Mouse (Mus musculus) granulocyte monocyte progenitor cell, adult 5-6 weeks (primary cell): ENCODE measurements around the gene Syne1. TPM values are rescaled to one million over a fixed set of nuclear protein-coding genes. Genes with fewer than 3 reads are reported as not detected.

ENCODE experiments used
- ATAC-seq: replicated peaks from 2 replicates; pipeline ENCODE4 v1.8.0; 2016; ENCODE audit warnings: mild to moderate bottlenecking, moderate TSS enrichment, inconsistent platforms; ENCODE audit not compliant: poor library complexity, severe bottlenecking
- total RNA-seq, 2 experiments: library from RNA; stranded (forward) in 1 of 2; stranded (reverse) in 1 of 2; fragments of 200-712, 200-1000 nt in 1 of 2; fragments of >200 nt in 1 of 2; fragmentation: Nextera tagmentation in 1 of 2; gene quantifications; 2 replicates each; pipeline ENCODE4 v1.2.3; 2014 to 2017

Gene Syne1
- total RNA-seq, 2 experiments from 2014 or later, result 23.7 to 30.7 TPM

DNA sequence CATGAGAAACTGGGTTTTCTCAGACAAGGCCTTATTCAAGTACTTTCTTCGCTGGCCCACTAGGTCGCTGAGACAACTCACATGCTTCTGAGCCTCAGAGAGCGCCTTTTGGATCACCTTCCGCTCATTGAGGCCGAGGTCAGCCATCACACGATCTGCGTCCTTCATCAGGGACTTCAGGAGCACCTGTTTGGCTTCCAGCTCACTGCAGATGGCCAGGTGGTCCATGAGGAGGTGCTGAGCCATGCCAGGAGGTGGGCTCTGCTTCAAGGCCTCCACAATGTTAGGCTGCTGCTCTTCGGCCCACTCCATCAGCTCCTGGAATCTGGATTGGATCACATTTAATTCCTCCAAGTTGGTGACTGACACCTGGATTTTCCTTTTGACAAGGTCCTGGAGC lies 322.2 kb downstream of the Syne1 start:
- no peak for ATAC-seq

DNA sequence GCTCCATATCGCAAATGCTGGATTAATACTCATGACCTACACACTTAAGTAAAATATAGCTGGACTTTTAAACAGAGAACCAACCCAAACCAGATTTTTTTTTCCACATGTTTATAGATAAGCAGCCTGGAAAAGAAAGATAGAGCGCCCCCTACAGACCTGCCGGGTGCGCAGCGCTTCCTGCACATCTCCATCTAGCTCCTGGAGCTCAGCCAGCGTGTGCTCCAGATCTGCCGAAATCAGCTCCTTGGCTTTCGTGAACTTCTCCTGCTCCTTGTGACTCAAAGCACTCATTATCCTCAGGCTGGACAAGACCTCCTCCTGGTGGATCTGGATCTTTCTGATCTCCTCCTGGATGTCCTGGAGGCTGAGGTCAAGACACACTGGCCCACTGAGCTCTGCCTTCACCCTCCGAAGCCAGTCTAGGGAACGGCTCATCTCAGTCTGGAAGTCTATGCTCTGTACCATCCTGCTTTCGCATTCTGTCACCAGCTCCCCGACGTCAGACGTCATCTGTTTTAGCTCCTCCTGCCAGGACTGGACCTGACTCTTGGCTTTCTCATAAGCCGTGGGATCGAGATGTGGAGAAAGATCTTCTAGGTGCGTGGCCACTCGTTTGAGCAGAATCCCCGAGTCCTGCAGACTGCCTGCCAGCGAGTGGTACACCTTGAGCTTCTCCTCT lies 323.7 kb downstream of the Syne1 start:
- ATAC-seq, result 0 out of 2 replicates have a peak, but pooled peaks have one; percentile 20

DNA sequence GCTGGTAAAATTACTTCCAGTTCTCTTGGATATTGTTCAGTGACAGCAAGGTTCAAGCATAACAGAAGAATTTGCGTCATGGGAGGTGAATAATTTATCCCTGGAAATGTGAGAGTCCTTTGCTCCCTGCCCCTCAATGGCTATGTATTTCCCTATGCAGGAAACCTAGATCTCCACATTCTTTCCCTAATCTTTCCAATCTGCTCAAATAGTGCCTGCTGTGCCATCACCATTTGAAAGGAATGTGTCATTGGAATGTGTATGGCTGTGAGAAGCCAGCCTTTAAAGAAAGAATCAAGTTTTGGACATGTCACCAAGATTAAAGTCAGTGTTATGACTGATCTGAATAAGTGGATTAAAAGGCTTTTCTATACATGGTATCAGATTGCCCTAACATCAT lies 335.3 kb downstream of the Syne1 start:
- ATAC-seq, result no peak

DNA sequence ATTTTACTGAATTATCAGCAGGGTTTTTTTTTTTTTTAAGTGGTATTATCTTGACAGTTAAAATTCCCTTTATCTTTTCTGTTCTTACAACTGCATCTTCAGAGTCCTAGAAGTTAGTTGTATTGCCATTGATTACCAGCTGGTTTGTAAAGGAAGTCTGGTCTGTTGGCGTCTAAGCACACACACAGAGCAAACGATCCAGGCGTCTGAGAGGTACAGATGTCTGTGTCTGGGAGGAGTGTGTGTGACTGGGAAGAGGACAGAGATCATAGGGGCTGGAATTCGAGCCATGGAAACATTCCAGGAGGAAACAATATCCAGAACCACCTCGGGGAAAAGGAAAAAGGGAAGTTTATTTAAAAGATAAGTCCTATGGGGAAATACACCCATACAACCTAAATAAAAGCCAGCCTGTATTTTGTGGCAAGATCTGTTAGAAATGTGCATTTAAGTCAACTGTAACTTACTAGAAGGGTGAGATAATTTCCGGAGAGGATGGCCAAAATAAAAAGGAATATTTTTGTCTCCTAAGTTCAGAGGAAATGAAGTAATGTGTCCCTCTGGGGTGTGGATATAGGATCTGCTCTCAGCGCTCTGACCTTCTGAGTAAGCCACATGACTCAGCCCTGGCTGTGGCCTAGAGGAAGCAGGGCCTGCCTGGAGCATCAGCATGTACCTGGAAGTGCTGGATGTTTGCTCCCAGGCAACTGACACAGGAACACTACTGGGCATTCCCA lies 343.2 kb downstream of the Syne1 start:
- peak; percentile 76 for ATAC-seq

DNA sequence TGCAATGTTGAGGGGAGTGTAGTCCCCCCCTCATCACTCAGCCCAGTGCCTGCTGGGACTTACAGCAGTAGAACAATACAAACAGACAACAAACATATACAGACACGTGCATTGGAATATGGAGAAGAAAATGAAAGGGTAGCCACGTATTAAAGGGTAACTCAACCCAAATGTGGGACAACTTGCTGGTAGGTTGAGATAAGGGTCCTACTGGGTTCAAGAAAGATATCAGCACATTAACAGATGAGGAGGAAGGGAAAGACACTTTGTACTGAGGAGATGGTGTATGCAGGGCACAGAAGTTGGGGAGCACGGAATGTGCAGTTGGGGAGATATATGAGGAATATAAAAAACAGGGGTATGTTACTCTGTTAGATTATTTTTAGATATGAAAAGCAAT lies 345.3 kb downstream of the Syne1 start:
- no peak for ATAC-seq

DNA sequence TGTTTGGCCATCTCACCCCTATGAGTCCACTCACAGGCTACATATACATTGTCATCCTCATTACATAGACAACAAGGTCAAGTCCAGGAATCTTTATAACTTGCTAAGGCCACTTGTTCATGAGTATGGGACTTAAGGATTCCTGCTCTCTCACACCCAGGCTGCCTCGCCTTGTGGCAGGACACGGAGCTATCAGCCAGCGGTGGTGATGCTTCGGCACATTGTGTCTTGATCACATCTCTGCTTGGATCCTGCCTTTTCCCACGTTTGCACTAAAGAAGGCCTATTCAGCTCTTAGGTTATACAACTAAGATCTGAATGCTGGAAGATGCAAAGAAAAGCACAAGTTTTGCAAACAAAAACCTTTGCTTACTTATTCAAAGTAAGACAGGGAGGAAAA lies 345.7 kb downstream of the Syne1 start:
- ATAC-seq, result no peak

DNA sequence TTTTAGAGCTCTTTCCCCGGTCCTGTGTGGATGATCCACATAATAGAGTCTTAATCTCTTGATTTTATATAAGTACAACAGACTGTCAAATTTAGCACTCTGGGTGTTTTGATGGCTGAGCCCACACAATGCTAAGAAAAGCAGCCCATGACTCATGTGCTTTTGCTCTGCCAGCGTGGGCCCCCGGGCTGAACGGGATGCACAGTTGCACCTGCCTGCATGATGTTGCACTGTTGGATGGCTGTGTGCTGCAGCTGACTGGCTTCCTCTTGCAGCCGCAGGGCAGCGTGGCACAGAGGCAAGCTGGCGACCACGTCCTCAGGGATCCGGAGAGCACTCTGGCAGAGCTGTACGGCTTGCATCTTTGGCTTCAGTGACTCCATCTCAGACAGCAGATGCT lies 347.4 kb downstream of the Syne1 start:
- peak; percentile 52; the same call in 1 of the 2 replicates for ATAC-seq

DNA sequence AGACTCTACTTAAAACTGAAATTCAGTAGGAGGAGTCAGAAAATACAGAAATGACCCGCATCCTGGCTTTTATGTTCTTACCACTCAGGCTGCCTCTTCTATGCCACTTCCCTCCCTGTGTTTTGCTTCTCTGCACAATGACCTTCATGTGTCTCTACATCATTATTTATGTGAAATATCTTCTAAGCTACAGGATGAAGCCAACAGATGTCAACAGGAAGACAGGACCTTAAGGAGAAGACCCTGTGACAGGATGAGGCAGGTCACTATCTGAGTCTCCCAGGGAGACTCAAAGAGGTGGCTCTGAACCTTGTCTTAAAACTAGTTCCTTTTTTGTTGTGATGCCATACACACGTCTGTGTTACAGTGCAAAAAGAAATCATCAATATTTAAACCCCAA lies 353.9 kb downstream of the Syne1 start:
- ATAC-seq, result no peak

DNA sequence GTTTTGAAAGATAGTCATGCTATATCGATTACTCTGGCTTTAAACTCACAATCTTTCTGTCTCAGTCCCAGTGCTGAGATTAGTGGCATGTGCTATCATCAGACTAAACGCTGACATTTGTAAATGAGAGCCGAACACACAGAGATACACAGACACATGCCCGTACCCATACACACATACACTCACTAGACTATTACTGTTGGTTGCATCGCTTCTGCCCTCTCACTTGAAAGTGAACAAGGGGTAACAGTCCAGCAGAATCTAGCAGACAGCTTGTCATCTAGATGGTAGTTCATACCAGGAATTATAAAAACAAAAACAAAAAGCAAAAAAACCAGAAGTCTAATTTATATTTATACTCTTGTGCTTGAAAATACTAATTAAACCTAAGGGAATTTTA lies 355.0 kb downstream of the Syne1 start:
- ATAC-seq, result no peak

DNA sequence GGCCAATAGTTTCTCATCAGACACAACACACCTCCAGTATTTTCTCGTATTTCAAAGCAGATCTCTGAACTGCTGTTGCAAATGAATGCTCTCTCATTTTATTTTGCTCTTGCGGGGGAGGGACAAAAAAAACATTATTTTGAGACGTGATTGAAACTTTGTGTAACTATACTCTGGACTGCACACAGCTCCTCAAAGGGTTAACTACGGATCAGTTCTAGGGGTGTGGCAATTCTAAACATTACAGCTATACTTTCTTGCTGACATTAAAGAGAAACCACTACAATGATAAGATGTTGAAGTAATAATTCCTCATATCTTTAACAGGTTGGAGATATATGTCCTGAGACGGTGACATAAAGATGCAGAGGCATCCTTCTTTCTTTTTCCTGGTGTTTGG lies 356.0 kb downstream of the Syne1 start:
- no peak for ATAC-seq

DNA sequence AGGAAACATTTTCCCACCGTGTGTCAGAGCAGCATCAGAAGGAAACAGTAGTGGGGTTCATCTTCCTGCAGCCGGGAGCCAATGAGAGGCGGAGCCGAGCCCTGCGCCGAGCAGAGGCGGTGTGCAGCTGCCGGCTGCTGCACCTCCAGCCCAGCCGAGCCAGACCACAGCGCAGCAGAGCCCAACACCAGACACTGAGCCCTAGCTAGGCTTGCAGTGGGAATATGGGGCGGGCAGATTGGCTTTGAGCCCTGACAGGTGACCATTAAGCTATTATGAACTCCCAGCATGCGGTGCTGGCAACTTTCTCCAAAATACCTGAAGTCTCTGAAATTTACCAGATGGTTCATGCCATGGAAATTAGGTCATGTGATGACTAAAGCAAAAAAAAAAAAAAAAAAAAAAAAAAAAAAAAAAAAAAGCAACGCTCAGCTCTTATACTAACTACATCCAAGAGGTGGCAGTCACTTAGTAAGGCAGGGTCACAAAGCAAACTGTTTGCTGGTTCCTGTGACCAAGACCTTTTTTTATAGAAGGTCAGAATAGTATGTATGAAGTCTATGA lies 356.5 kb downstream of the Syne1 start:
- peak; percentile 97 for ATAC-seq

DNA sequence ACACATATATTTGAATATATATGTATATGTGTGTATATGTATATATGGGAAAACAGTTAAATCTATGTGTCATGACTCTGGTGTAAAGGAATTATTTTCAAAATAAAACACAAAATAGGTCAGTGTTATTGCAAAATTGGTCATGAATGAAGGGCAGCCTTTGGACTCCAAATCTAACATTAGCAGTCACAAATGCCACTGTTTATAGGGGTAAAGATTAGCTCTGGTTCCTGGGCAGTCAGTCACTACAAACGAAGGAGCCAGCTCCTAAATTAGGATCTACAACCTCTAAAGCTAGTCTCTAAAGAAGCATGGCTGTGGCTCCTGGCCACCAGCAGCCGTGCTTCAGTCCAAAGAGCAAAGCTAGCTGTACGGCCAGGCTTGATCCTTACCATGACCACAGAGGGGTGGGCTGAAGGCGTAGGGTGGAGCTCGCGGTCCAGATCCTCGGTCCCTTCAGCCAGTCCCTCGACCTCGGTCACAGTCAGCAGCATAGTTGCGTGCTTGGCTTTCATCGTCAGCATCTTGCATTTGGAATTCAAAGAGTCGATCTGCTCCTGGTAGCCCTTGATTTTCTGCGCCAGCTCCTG lies 357.1 kb downstream of the Syne1 start:
- peak; percentile 82 for ATAC-seq

DNA sequence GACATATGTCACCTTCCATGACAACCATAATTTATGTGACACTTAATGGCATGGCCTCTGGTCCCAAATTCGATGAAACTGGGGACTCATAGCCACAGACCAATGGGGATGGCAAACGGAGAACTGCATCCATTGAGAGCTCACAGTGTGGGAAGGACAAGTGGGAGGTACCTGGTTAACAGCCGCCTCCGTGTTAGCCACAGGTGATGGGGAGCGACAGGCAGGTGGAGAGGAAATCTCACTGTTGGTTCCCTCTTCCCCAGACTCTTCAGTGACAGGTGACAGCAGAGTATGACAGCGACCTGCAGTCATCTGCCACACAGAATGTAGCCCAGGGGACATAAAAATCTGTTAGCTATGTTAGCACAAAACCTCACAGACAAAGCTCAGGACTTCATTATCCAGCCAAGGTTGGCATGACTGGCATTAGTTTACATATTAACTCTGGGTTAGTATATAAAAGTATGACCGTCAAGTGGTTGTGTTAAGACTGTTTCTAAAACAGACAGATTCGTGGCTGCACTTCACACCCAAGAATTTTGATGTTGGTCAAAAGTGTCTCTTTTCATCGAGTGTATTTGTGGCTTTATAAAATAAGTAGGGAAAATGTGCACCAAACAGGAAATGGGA lies 358.3 kb downstream of the Syne1 start:
- ATAC-seq, result no peak

DNA sequence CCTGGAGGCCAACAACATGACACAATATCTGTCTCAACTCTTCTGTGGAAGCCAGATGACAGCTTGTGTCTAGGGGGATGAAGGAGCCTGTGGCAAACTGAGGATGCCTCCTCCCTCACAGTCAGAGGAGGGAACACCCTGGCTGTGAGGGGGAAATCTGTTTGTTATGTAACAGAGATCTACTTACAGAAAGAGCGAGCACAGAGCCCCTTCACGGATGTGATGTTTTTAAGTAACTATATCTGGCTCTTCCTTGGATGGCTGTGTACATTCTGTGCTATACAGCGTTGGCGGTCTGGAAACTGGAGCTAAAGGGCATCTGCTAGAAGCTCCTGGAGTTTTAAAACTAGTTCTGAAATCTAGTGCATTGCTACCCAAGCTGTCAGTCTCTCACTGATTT lies 360.5 kb downstream of the Syne1 start:
- ATAC-seq, result no peak

DNA sequence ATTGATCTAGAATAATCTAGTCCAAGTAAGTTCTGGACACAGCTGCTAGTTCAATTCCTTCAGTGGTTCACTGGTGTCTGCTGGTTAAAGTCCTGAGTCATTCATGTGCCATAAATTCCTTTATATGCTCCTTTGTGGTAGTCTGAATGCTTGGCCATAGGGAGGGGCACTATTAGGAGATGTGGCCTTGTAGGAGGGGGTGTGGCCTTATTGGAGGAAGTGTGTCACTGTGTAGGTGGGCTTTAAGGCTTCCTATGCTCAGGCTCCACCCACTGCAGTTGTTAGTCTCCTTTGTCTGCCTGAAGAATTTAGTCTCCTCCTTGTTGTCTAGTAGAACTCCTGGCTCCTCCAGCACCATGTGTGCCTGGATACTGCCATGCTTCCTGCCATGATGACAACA lies 362.4 kb downstream of the Syne1 start:
- no peak for ATAC-seq

DNA sequence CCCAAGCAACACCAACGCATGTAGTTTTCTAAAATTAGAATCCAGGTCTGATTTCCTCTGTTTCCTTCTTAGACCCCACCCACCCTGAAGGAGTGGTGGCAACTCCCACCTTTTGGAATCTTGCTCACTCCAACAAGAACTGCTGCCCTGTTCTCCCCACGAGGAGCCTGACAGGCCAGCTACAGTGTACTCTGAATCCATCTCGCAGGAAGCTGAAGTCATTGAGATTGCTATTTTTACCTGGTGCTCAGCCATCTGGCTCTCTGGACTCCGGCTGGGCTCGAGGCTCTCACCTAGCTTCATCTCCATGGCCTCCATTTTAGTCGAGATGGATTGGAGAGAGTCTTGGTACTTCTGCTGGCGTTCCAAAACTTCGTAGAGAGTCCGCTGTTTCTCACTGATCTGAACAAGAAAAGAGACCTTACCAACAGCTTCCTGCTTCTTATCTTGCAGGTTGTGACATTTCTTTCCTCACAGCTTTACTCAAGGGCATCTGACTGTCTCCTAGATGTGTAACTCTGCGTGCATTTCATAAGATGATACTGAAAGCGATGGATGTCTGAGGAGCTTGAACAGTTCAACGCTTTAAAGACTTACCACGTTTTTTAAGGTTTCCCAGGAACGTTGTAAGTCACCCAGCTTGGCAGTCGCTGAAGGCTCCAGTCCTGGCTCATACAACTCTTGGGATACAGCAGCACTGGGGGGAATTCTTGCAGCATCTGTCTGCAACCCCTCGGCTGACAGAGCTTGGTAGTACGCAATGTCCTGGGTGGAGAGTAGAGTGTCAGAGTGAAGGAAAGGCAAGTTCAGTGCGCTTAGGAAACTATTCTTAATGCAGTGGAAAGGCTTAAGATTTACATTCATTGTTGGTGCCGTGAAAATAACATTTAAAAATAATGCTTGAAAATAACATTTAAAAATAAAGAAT lies 365.9 kb downstream of the Syne1 start:
- ATAC-seq, result peak; percentile 61

DNA sequence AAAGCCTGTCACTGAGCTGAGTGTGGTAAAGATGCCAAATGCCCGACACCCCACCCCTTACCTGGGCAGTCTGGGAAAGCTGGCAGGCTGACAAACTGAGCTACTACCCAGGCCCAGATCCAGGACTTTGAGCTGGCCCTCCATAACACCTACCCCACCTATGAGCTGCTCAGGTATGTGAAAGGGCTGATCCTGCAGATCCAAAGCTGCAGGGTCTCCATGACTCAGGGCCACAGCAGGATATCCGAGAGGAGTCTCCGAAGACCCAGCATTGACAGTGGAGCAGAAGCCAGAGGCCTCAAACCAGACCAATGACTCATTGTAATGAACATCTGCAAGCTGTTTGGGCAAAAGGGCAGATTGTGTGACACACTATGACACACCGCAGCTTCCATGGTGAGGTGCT lies 369.5 kb downstream of the Syne1 start:
- ATAC-seq, result no peak

DNA sequence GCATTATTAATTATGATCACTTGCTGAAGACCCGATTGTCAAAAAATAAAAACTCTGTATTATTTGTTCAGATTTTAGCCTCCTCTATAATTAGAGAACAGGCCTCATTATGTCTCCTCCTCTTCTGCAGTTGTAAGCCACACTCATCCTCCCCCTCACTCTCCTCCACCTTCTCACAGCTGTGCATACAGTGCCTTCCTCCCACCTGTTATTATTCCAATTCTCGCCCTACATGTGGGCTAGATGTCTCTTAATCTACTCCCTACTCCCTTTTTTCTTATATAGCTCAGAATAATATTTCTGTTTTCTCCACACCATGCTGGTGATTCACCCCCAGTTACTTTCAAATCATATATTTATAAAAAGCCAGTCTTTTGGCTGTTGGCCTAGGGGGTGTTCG lies 371.4 kb downstream of the Syne1 start:
- no peak for ATAC-seq

DNA sequence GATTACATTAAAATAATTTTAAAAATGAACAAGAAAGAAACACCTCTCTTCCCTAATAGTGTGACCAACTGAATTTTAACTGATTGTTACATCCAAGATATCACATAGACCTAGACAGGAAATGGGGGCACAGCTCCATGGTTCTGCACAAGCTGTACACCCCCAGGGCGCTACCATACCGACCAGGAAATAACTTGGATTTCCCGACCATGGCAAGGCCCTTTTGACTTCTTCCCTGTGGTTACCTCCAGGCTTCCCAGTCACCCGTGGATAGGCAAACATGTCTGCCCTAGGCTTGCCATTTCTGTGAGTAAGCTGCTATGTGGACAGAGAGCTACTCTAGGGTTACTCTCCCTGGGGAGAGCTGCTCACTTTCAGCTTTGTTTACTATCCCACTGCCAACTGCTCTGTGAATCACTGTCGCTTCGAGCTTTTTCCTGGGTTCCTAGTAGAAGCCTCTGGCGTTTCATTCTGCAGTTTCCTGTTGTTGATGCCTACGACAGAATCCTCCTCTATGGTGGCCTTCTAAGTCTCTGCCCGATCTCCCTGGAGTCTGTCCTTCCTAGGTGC lies 373.8 kb downstream of the Syne1 start:
- no peak for ATAC-seq

DNA sequence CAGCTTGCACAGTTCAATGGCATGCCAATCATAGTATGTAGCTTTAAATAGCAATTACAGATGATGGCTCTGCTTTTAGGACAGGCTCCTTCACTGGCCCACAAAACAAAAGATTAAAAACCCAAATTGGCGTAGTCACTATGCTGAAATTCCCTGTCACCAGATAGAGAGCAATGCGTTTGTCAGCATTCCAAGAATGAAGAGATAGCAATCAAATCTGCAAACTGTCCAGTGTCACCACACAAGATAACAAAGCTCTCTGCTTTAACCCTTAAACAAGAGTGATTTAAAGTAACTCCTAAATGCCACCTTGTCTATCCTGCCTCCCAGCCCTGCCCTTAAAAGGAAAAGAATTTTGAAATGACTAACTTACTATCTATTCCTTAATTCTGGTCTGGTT lies 374.9 kb downstream of the Syne1 start:
- no peak for ATAC-seq
